Mouse (Mus musculus) G1E (cell line): ENCODE results near the gene Klc1.

Experiments used
- CTCF ChIP-seq: IDR thresholded peaks from 2 replicates; pipeline ENCODE4 v1.5.1; 2012; ENCODE audit warnings: low read depth, low read length, inconsistent platforms, mixed read lengths
- GATA1 ChIP-seq: IDR thresholded peaks from 2 replicates; pipeline ENCODE4 v1.6.1; 2012; ENCODE audit warnings: borderline replicate concordance, low read length, inconsistent platforms, mixed read lengths
- POLR2AphosphoS5 ChIP-seq: IDR thresholded peaks from 2 replicates; pipeline ENCODE4 v1.6.1; 2012; ENCODE audit warnings: low read depth, low read length, inconsistent platforms; ENCODE audit not compliant: insufficient replicate concordance

- TF ChIP-seq CTCF: no peak
- TF ChIP-seq GATA1: no peak
- no peak for TF ChIP-seq POLR2AphosphoS5
These were observed 11.2 kb upstream of the Klc1 start for GRCm38 (mm10) chr12:111747421-111747820.
